Mouse (Mus musculus) T-helper 2 cell (primary cell): ENCODE measurements around the gene Dusp27.

ENCODE experiments used
- in situ Hi-C: fragments of 300-600 bp; cut with MboI, MseI; formaldehyde crosslinking; loops from one replicate; pipeline ENCODE4 v1.15.1; 2025; ENCODE audit warnings: high pct_unique_total_duplicates

Gene Dusp27

DNA sequence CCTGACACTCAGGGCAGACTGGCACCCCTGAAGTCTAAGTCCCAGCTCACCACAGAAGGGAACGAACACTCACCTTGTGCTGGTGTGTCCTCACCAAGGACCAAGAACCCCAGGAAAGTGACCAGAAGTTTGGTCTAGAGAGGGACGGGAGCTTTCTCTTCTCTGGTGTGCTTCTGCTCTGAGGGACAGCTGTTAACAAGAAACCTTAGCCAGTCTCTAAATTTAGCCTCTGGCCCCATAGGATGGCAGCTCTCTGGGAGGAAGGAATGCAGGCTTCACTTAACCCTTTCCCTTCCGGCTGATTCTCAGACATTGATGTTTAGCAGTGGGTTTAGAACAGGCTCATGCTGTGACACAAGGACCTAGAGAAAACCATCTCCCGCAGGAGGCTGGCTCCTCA lies at the start of gene Dusp27:
TSS of gene Dusp27 (minus strand) at position 204 of the 400 bp plus-strand sequence.
- in situ Hi-C loops, result no loop called here

DNA sequence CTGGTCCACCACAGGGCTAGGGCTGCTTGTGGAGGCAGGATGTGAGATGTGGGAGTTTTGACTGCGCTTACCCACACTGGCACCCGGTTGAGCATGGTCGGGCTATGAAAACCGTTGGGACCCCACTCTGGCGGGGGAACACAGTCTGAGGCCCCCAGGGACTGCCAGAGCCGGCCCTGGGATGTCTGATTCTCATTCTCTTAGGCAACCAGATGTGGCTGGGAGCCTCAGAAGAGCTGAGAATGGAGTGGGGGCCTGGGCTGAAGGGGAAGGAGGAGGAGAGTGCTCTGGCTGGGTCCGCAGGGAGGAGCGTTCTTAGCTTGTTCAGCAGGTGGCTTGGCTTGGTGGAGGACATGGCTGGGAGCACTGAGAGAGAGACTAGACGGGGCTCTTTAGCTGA lies 45.9 kb upstream of the Dusp27 start:
- in situ Hi-C loops, result no loop called here

DNA sequence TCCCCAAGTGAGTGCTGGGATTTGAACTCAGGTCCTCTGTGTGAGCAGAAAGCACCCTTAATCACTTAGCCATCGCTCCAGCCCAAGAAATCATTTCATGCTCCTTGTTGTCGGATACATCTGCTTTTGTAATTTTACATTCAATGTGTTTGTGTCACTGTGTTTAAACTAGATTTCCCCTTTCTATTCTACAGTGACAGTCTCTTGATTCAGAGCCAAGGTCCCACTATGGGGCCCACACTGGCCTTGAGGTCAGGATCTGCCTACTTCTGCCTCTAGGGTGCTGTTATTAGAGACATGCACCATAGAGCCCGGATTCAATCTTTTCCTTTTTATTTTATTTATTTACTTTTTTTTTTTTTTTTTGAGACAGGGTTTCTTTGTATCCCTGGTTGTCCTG lies 45.3 kb upstream of the Dusp27 start:
- in situ Hi-C loops, result no loop called here

DNA sequence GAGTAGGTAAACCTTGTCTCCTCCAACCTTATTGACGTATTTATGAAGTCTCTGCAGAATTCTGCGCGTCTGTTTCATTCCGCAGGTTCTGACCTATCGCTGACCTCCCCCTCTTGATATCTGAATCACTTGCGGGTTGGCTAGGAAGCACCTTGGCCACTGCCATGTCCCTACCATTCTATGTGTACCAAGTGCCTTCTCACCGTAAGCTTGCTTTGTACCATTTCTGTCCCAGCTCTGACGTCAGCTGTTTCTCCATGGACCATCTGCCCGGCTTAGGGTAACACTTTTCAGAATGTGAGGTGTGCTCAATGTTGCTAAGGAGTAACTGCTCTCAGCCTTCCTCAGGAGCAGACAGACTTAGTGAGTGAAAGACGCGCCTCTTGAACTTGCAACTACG lies 43.1 kb upstream of the Dusp27 start:
- in situ Hi-C loops, result no loop called here

DNA sequence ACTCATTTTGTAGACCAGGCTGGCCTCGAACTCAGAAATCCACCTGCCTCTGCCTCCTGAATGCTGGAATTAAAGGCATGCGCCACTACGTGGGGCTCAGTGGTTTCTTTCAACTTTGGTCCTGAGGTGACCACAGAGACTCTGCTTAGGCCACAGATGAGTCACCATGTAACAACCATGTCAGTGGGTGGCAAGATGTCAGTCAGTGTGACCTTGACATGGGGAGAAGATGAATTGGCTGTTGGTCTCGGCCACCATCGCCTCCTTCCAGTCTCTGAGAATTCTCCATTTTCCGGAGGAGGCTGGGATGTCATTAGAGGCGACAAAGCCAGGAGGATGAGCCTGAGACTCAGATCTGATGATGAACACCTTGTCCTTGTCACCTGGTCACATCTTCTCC lies 42.0 kb upstream of the Dusp27 start:
- in situ Hi-C loops, result no loop called here

DNA sequence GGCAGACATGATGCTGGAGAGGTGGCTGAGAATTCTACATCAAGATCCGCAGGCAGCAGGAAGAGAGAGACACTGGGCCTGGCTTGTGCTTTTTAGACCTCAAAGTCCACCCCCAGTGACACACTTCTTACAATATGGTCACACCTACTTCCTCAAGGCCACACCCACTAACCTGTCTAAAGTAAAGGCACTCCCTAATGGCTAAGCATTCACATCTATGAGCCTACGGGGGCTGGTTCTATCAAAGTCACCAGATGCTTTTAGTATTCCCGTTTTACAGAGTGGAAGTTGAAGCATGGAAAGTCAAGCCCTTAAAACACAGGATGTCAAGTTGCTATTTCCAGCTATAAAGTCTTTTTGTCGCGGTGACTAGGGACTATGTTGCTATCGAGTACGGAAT lies 40.3 kb upstream of the Dusp27 start:
- in situ Hi-C loops, result no loop called here

DNA sequence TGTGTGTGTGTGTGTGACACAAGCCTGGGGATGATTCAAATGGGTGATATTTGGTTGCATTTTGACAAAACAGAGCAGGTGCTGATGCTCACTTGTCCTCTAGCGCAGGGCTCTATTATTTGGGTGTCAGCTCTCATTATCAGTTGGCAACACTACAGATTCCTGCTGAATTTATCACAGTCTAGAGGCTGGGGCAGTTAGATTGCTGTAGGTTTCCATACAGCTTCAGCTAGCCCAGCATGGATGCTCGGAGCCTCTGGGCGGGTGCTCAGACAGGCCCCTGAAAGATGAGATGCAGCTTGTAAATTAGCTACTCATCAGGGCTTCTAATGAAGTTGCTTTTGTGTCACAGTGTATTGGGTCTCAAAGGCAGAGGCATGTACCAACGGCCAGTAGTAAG lies 39.7 kb upstream of the Dusp27 start:
- in situ Hi-C loops, result no loop called here

DNA sequence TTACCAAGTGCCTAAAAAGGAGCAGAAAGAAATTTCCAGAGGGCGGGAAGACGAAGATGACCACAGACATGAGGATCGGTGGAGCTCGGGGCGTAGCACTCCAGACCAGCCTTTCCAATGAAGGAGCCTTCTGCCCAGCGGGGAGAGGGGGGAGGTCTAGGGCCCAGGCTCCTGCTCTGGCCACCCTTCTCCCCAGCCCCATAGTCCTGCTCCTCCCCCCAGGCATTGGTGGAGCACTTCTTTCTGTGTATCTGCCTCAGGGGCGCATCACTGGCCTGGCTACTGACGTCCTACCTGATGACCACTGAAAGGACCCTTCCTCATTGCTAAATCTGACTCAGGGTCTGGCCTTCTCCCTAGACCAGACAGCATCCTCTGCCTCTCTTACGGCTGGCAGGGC lies 37.4 kb upstream of the Dusp27 start:
- in situ Hi-C loops, result no loop called here

DNA sequence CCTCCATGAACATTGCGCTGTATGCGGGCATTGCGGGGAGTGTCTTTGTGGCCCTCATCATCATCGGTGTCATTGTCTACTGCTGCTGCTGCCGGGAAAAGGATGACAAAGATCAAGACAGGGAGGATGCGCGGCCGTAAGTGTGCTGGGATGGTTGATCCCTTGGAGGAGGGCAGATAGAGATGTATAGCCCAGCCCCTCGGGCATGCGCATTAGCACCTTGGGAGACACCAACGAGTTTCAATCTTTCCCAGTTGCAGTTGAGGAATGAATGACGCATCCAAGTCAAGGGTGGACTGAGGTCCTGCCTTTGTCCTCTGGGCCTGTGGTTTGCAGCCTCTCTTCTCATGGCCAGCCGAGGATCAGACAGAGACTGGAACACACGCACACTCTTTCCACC lies 36.9 kb upstream of the Dusp27 start:
- in situ Hi-C loops, result loop anchor here (5.0 kb wide), 2 partner anchors 153 to 198 kb away; no protein-coding TSS in a partner anchor

DNA sequence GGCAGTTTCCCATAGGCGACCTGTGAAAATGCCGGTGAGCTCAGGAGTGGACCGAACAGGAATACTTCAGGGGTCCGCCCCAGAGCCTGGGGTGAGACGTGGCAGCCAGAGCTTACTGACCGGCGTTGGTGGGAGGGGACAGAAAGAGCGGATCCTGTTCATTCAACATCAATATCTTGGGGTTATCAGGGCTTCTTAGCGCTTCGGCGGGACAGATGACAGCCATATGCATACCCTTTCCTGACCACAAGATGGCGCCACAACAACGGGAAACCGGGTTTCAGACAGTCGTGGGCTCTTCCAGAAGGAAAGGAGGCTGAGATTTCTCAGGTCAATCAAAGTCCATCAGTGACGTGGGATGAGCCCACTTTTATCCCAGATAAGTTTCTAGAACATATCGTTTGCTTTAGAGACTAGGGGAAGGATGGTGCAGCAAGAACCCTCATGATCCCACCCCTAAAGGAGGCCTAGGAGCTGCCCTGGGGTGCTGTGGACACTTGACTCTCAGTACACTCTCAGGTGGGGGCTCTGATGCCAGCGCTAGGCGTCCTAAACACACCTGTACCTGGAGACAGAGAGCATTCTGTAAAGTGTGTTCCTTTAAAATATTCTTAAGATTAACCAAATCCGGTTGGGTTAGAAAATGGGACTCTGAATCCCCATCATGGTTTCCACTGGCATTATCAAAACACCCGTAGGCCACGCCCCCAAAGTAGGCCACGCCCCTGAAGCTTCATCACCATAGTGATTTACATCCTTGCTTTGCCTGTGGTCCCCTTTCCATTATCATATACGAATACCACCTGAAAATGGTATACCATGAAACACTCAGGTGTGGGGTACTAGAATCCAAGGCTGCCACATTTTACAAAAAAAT lies 33.1 kb upstream of the Dusp27 start:
- in situ Hi-C loops, result loop anchor here (5.0 kb wide), 2 partner anchors 156 to 201 kb away; no protein-coding TSS in a partner anchor

DNA sequence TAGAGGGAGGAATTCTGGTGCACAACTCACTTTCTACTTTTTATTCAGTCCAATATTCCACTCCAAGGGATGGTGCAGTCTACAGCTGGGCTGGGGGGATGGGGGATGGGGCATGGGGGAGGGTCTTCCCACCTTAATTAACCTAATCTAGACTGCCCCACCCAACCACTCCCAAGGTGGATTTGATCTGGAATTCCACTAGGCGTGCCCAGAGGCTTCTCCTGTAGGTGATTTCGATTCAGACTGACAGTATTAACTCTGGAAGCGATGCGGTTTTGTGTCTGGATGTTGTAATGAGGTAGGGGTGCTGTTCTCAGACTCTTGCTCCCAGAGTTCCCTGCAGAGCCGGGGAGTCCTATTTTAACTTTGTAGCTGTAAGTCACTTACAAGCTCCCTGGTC lies 32.4 kb upstream of the Dusp27 start:
- in situ Hi-C loops, result loop anchor here (5.0 kb wide), 2 partner anchors 157 to 202 kb away; no protein-coding TSS in a partner anchor

DNA sequence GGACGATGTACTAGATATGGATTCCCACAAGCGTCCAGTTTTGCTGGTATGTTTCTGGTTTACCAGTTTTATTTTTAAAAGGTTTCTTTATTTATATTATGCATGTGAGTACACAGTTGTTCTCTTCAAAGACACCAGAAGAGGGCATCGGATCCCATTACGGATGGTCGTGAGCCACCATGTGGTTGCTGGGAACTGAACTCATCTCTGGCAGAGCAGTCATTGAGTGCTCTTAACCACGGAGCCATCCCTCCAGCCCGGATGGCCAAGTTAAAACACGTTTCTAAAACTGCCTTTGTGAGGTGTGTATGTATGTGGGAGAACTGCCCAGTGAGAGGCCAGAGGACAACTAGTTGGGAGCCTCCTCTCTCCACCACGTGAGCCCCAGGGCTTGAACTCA lies 30.9 kb upstream of the Dusp27 start:
- in situ Hi-C loops, result loop anchor here (10.0 kb wide), 1 partner anchor 154 kb away; the partner anchor contains the start of gene Pou2f1

DNA sequence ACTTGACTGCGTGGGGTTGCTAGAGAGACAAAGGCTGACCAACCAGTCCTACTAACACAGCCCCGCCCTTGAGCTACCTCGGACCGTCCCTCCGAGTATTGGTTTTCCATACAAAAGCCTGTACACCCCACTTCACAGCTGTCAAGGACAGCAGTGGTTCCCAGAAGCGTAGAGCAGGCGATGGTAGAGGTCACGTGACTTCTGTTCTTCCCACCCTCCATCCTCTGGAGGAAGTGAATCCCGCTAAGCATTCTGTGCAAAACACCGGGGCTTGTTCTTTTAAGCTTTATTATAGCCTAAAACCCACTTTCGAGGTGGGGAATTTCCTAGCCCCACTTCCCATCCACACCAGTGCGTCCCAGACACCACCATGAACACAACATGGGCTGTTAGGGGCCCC lies 30.0 kb upstream of the Dusp27 start:
- in situ Hi-C loops, result loop anchor here (10.0 kb wide), 1 partner anchor 153 kb away; the partner anchor contains the start of gene Pou2f1

DNA sequence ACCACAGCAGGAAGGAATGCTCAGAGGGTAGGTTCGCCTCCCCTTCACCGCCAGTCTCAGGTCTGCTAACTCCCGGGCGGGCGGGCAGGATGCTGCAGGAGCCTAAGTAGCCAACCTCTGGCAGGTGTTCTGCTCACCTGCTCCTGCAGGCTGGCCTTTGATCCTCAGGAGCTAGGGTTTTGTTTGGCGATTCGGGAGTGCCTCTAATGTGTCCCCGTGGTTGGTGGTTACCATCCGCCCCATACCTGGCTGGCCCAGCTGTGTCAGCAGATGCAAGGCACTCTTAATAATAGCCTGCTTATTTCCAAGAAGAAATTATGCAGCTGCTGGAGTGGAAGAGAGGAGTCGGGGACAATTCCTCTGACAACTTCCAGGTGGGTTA lies 27.4 kb upstream of the Dusp27 start:
- in situ Hi-C loops, result loop anchor here (10.0 kb wide), 1 partner anchor 150 kb away; the partner anchor contains the start of gene Pou2f1

DNA sequence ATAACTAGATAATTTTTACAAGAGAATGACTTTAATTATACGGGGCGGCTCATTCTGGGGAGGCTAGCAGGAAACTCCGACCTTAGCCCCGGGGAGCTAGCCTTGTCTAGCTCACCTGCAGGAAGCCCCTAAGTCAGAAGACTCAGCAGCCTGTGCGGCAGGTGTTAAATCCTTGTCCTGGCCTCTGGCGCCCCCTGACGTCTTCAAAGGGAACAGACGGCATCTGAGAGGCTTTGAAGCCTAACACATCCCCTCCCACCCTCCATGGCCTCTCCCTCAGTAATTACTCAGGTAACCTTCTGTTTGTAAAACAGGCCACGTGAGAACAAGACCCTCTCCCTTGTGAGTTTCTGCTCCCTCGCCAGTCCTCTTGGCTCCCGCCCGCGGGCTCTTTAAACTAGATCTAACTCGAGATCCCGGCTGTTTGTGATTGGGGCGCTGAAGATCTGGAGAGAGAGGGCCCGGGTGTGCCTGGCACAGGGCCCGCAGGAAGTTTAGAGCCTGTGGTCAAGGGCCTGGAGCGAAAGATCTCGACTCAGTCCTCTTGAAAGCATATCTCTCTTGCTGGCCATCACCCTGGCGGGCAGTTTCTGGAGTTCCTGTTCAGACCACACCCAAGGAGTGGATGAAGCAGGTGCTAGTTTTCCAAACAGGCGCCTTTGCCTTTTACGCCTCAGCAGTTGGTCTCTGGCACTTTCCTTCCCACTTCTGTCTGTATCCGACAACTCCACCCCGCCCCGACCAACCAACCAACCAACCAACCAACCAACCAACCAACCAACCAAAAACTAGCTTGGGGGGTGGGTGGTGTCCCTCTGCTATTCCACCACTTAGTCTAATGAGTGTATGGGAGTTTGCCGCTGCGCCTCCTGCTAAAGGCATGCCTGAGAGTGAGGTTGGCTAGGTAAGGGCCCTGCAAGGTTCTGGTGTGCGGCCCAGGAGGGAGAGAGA lies 26.7 kb upstream of the Dusp27 start:
- in situ Hi-C loops, result loop anchor here (5.0 to 10.0 kb wide), 2 partner anchors 150 to 377 kb away; partner anchors contain the start of gene Pou2f1

DNA sequence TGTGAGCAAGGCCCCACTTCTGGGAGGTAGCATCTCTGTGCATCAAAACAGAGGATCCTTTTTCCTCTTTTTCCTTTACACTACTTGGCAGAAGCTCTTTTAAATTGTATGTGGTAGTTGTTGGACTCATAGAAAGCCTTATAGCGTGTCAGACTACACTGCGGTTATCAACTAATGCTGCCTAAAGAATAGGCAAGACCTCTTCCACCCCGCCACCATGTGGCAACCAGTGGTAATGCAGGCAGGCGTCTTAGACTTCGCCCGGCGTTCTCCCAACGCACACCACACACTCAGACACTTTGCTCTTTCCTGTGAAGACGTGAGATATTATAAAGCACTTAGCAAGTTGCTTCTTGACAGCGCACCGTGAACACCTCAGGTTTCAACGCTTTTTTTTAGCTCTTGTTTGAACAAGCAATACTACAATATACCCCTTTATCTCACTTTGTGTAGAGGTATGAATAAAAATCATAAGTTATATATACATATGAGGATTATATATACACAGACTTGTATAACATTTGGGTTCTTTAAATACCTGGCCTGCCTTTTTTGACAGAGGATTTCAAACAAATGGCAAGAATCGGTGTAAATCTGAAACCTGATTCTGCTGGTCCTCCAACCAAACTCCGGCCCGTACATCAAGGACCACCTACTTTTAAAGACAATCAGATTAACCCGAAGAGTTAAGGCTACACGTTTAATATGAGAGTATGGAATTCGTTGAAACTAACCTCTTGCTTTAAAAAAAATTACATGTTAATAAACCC lies 25.8 kb upstream of the Dusp27 start:
- in situ Hi-C loops, result loop anchor here (5.0 to 10.0 kb wide), 2 partner anchors 149 to 376 kb away; partner anchors contain the start of gene Pou2f1

DNA sequence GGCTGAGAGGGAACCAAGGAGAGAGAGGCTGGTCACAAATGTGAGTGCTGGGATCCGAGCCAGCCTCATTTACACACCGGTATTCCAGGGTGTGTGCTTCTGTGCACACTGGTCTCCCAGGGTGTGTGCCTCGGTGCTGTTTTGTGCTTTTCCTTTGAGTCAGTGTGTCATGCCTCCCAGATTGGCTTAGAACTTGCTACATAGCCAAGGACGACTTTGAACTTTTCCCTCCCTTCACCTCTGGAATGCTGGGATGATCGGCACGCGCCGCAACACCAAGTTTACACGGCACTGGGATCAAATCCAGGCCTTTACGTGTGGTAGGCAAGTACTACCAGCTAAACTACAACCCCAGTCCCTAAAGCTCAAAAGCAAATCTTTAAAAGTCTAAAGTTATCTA lies 24.3 kb upstream of the Dusp27 start:
- in situ Hi-C loops, result loop anchor here (5.0 to 10.0 kb wide), 2 partner anchors 147 to 375 kb away; partner anchors contain the start of gene Pou2f1

DNA sequence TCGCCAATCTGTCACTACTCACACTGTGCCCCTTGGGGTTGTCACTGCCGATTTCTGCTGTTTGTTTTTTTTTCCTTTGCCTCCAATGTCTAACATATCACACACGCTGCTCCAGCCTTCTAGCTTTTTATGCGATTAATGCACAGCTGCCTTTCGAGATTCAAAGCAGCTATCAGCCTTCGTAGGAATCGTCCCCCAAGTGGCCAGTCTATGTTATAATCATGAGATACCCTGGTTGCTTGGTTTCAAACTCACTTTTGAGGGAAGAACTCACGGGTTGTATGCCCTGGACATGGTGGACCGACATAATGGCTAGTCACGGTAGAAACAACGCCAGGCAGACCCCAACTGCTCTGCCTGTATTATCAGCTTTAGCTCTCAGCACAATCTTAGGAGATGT lies 23.6 kb upstream of the Dusp27 start:
- in situ Hi-C loops, result loop anchor here (5.0 to 10.0 kb wide), 2 partner anchors 147 to 374 kb away; partner anchors contain the start of gene Pou2f1

DNA sequence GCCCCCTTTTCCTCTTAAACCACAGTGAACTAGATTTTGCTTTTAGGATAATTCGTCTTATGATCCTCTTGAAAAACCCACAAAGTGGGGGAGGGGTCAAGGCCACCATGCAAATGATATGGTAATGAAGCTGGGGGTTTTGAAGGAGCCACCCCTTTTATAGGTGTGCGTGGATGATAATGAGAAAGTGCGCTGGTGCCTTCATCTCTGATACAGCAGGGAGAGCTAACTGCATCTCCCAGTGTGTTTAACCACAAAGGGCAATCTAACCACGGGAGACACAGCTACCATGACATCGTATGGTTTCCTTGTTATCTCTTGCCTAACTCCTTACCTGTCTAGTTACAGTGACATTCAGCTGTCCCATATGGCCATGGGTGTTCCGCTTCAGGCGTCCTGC lies 22.3 kb upstream of the Dusp27 start:
- in situ Hi-C loops, result loop anchor here (5.0 to 10.0 kb wide), 2 partner anchors 145 to 373 kb away; partner anchors contain the start of gene Pou2f1

DNA sequence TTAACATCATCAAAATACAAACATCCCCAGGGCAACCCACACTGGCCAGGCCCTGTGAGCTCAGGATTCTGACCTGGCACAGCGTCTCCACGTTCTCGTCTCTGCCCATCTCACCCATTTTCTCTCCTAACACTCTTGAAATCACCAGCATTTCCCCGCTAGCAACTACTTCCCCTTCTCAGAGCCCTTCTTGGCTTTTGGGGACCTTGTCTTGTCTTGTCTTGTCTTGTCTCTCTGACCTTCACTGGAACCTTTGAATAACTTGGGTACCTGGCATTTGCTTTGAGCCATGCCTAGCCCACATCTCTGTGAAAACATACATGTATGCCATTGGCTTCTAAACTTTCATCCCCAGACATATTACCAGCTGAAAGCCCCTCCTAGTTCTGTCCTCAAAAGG lies 21.7 kb upstream of the Dusp27 start:
- in situ Hi-C loops, result no loop called here

DNA sequence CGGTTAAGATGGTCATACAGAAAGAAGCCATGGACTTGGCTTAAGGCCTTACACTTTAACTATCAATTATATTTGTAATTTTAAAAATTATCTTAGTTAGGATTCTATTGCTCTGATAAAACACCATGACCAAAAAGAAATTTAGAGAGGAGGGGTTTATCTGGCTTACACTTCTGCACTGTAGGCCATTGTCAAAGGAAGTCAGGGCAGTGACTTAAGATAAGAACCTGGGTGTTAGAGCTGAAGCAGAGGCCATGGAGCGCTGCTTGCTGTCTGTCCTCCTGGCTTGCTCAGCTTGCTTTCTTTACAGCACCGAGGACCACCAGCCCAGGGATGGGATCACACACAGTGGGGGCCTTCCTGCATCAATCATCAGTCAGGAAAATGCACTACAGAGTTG lies 19.9 kb upstream of the Dusp27 start:
- in situ Hi-C loops, result no loop called here
